Mouse (Mus musculus): ENCODE data around the gene Noc3l.

Noc3l gene

DNA sequence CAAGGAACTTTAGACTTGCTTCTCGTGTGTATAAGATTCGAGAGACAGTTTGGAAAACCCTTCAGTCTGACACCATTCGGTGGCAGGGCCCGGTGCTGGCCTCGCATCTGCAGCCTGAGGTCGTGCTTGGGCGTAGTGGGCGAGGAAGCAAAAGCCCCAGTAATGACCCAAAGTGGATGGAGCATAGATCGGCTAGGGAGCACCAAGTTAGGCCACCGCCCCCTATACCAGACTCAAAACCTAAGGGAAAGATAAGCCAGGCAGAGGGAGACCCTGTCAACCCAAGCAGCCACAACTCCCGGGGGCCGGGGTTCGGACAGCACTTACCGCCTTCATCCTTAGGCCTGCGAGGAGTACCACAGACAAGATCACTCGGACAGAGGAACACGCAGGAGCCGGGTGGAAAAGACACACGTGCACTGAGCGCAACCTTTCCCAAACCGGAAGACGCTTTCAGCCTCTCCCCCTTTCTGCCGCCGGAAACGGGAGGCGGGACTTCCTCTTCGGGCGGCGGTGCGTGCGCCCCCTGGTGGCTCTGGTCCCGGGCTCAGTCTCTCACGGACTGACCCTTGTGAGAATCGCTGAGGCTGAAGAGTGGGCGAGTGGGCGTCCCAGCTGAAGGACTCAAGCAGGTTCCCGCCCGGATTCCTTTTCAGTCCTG lies at the start of gene Noc3l:
Noc3l (minus strand) TSS at position 472 of the 661 bp plus-strand sequence.
- peak; percentile 94 for DNase-seq (ENCODE audit: low read depth, low spot score)

DNA sequence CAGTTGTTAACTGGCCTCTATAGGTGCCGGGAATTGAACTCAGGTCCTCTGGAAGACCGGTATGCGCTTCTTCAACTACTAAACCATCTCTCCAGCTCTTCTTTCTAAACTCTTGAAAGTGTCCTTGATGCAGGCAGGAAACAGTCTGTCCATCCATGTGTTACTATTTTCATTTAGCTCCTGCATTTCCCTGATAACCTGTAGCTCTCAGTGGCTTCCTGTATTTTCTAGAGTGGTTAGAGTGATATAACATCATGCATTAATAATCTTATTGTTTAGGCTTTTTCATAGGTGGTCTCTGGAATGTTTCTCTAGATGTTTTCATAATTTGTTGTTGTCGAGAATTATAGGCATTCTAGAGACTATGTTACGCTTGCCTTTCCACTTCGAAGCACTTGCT lies 43.5 kb upstream of the Noc3l start:
- DNase-seq (ENCODE audit: low read depth, low spot score): no peak

DNA sequence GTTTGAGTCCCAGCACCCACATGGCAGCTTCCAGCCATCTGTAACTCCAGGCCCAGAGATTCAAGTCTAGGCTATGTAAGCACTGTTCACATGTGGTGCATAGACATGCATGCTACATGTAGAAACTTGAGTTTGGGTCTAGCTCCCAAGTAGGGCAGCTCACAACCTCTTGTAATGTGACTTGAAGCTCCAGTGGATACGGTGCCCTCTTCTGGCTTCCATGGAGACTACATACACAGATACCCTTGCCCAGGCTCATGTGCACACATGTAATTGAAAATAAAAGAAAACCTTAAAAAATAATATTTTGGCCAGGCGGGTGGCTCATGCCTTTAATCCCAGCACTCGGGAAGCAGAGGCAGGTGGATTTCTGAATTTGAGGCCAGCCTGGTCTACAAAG lies 39.2 kb upstream of the Noc3l start:
- DNase-seq (ENCODE audit: low read depth, low spot score): no peak

DNA sequence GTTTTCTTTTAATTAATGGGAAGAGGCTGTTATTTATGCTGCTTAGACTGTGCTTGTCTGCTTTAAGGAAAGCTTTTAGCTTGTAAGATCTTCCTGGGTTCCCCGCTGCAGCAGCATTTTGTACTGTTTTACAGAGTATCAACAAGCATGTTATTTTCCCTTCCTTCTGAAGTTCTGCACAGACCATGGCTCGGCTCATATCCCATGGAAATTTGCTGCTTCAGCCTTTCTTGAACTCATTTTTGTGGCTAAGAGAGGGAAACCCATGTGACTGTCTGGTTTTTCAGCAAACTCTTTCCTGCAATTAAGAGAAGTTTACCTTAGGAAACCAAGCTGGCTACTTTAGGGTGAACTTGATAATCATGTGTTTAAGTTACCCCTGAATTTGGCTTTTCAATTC lies 27.3 kb upstream of the Noc3l start:
- no peak for DNase-seq (ENCODE audit: low read depth, low spot score)

DNA sequence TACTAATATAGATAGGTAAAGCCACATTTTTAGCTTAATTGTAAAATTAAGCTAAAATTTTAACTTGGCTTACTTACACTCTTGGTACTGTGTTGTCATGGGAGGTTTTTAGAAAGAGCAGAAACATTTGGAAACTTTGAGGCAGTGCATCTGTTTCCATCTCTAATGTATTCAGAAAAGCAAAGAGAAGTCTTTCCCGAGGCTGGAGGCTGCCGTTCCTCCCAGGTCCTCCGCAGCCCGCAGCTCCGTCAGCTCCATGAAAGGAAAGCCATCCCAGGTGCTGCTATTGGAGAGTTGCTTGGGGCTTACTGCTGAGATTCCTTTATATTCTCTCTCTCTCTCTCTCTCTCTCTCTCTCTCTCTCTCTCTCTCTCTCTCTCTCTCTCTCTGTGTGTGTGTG lies 25.8 kb upstream of the Noc3l start:
- no peak for DNase-seq (ENCODE audit: low read depth, low spot score)

DNA sequence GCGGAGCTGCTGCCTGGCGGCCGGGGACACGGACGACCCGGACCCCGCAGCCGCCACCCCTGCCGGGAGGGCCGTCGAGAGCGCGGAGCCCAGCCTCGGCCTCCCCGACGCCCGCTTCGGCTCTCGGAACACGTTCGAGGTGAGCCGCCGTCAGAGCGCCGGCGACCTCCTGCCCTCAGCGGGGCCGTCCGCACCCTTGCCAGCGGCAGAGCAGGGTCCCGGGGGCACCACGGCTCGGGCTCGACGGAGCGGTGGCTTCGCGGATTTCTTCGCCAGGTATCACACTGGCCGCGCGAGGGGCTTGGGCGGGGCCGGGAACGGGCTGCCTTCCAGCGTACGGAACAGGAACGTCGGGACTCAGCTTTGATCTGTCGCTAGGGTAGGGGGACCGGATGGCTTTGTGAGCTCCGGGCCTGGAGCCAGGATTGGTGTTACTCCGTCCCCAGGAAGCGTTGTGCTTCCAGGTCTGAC lies 18.2 kb upstream of the Noc3l start:
- DNase-seq (ENCODE audit: low read depth, low spot score): no peak

DNA sequence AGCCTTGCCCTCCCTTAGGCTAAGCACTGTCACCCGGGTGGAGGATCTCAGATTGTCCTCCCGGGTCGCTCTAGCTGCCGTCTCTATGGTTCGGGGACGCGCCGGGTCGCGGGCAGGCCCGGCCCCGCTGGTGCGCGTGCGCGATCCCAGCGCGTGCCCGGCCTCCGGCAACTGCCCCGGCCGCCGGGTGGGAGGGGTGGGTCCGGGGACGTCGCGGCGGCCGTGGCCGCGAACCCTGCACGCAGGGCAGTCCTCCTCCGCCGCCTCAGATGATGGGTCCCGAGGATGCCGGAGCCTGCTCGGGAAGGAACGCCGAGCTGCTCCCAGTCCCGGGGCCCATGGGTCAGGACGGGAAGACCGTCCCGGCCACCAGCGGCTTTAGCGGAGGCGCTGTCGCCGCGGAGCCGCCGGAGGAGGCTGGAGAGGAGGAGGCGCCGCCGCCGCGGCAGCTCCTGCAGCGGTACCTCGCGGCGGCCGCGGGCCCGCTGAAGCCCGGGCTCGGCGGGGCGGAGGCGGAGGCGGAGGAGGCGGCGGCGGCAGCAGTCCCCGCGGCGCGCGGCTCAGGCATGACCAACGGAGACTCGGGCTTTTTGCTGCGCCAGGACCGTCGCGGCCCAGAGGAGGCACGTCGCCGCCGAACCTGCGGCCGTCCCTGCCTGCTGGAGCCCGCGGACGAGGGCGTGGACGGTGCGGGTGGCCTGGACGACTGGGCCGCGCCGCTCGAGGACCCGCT lies 17.6 kb upstream of the Noc3l start, which contains the start of gene Tbc1d12:
Tbc1d12 (plus strand) TSS at position 142 of the 733 bp plus-strand sequence.
- peak; percentile 92 for DNase-seq (ENCODE audit: low read depth, low spot score)

DNA sequence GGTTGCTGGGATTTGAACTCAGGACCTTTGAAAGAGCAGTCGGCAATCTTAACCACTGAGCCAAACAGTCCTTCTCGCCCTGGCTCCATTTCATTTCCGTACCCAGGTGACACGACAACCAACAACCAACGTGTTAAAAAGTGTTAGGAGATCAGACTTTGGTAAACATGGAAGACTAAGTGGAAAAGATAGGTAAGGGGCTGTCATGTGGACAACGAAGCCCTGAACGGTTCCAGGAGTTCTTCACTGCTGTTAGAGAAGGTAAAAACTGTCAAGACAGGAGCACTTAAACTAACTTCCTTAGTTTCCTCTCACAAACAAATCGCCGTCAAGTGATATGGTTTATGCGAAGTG lies 17.0 kb upstream of the Noc3l start:
- DNase-seq (ENCODE audit: low read depth, low spot score): no peak

DNA sequence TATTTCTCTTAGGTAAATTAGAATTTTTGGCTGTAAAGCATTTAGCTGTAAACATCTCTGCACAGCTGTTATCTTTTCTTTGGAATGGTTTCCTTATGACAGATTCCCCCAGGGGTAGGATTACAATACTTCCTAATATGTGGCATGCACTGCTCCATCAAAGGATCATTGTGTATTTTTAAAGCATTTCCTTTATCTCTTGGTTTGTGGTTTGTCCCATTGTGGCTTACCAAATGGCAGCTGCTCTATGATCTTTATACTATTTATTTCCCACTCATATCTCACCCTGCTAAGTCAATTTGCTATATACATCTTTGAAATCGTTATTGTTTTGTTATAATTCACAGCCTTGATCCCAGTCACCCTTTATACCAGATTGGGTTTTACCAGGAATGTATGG lies 14.2 kb upstream of the Noc3l start:
- no peak for DNase-seq (ENCODE audit: low read depth, low spot score)

DNA sequence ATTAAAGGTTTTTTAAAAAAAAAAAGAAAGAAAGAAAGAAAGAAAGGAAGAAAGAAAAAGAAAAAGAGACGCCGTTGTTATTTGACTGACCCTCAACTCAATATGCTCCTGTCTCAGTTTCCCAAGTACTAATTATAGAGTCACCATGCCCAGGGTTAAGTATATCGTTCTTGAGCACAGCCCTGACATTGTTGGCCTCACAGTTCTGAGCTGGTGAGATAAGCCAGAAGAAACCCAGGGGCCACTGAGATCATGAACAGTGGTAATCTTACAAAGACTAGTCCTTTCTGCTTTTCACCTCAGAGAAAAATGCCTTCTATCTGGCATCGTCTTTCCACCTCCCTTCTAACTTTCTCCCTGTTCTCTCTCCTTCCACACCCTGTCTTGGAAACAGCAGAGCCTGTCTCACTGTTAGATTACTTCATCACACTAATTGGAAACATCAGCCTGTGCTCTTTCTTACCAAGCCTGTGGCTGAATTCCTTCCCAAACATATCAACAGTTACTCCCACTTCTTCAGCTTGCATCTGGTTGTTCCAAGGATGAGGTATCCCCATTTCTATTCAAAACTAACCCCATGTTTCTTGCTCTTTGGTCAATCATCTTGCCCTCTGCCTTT lies 1.3 kb upstream of the Noc3l start:
- no peak for DNase-seq (ENCODE audit: low read depth, low spot score)

DNA sequence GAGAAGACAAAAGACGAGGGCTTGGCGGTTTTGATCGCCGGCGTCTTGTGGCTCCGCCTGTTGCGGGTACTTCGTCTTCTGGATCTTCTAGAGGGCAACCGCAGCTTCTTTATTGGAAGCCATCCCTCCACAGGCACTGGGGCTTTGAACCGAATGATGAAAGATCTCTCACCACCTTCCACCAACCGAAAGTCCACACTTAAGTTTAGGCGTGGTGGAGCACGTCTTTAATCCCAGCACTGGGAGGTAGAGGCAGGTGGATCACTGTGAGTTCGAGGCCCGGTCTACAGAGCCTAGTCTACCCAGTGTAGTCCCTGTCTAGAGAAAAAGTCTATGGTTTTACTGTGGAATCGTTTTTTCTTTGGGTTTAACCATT lies 378 bp upstream of the Noc3l start:
- DNase-seq (ENCODE audit: low read depth, low spot score): no peak

DNA sequence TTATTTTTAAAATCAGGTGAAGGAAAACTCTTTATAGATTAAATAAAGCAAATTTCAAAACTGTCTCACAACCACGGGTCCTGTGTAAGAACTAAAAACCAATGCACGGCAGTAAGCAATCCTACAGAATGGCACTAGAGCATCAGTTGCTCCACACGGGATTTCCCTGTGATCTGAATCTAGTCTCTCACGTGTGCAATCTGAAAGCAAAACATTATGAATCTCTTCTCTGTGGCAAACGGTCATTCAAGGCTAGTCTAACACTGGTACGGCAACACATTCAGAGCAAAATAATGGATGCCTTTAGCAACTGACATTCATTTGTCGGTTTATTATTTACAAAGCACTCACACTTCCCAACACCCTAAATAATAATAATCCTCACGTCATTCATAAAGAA lies 846 bp downstream of the Noc3l start:
- no peak for DNase-seq (ENCODE audit: low read depth, low spot score)

DNA sequence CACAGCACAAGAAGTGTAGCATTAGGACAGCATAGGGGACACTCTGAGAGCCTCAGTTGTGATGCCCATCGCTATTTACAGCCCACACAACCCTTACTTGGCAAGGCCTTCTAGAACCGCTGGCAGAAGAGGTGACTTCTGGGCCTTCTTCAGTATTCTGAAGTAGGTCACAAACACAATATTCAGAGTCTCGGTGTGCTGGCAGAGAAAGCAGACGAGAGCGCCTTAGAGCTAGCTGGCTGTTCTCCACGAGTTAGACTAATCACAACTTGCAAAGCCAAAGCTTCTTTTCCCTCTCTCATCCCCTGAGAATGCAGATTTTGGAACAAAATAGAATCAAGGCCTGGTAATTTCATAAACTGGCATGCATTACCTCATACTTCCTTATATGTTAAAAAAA lies 20.2 kb downstream of the Noc3l start:
- no peak for DNase-seq (ENCODE audit: low read depth, low spot score)

DNA sequence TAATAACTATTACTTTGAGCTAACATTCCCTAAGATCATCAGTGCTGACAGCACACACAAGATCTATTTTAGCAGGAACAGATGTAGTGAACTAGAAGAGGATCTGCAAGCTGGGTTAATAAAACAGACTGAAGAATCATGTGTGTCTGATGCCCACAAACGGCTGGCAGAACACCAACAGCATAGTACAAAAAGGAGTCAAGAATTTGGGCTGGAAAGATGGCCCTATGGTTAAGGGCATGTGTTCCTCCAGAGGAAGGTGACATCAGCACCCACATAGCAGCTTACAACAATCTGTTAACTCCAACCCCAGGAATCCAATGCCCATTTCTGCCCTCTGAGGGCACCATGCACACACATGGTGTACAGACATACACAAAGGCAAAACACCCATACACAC lies 20.7 kb downstream of the Noc3l start:
- no peak for DNase-seq (ENCODE audit: low read depth, low spot score)

DNA sequence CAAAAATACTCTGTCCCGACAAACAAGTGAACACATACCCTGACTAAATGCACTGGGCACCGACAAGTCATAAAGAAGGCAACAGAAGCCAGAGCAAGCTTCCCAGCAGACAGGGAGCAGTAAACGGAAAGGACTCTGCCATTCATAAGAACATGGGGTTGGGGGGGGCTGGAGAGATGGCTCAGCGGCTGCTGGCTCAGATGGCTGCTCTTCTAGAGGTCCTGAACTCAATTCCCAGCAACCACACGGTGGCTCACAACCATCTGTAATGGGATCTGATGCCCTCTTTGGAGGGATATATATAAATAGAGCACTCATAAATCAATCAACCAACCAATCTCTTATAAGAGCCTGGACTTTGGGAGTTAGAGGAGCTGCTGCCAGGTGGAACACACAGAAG lies 22.5 kb downstream of the Noc3l start:
- DNase-seq (ENCODE audit: low read depth, low spot score): no peak

DNA sequence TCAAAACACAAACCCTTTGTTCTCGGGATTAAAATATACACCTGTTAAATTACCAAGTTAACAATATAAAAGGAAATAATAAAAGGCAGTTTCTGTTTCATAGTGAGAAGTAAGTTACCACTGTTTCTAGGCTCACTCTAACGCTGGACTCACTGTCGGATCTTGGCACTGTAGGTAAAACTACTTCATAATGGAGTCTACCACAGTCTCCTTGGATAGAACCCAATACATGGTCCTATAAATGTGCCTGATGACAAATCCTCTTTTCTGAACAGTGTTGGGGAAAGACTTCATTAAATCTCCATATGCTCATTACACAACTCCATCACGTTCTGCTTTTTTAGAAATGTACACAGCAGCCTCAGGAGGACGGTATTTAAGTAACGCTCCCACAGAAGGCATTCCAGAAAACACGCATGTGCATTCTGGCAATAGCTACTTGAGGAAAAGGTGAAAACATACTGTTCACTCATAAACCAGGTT lies 25.4 kb downstream of the Noc3l start:
- DNase-seq (ENCODE audit: low read depth, low spot score): no peak

DNA sequence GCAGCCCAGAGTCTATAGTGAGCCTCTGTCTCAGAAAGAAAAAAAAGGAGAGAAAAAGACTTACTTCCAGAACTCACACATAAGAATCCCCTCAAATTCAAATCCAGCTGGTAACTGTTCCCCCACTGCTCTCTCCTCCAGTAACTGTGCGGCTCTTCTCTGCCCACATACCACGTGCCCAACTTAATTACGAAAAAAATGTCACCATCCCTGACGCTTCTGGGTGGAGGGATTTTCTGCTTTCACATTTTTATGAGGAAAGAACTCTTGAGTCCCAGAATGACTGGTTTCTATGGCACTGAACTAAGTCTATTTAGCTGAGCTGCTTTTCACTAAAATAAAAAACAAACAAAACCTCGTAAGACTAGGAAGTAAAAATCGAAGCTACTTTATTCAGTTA lies 31.3 kb downstream of the Noc3l start:
- DNase-seq (ENCODE audit: low read depth, low spot score): no peak

DNA sequence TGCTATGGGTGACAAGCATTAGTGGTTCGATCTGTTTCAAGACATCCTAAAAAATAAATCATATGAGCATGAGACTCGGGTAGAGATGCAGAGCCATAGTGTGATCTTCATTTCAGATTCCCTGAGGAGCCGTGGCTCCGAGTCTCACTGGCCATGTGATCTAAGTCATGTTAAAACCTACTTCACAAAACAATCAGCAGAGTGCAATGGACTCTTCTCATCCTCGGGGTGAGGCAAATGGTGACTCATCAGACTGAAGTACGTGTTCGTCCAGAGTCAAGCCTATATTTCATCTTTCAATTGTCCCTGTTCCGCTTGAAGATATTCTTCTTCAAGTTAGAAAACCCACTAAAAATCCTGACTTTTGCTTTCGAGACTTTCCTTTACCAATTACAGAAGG lies 35.5 kb downstream of the Noc3l start:
- DNase-seq (ENCODE audit: low read depth, low spot score): no peak

DNA sequence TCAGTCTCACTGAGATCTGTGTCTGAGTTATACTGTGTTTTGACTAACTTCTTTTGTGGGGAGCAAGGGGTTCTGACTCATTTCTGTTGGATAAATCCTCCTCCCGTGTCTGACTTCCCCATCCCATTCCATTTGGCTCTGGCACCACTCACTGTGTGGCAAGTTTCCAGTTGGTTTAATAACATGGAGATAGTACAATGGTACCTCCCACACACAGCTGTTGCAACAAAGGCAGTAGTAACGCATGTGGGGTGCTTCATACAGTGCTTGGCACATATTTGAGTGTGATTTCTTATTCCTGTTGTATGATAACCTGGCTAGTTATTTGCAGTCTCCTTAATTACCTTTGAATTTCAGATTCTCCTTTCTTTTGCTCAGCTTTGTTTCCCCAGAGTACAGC lies 40.2 kb downstream of the Noc3l start:
- no peak for DNase-seq (ENCODE audit: low read depth, low spot score)

DNA sequence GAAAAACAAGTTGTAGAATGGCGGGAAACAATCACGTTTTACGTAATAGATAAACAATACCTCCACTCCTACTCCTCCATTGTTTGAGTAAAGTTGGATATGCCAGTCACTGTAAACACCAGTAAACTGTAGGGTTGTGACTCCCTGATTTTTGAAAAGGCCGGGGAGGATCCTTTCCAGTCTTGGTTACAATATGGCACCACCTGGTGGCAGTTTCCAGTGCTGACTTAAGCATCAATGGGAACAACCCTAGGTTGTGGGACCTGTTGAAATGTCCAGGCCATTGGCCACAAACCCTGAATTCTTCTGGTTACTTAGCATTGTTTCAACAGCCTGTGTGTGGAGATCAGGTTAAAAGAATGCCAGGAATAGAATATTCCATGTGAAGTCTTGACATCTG lies 43.5 kb downstream of the Noc3l start:
- DNase-seq (ENCODE audit: low read depth, low spot score): peak; percentile 23

DNA sequence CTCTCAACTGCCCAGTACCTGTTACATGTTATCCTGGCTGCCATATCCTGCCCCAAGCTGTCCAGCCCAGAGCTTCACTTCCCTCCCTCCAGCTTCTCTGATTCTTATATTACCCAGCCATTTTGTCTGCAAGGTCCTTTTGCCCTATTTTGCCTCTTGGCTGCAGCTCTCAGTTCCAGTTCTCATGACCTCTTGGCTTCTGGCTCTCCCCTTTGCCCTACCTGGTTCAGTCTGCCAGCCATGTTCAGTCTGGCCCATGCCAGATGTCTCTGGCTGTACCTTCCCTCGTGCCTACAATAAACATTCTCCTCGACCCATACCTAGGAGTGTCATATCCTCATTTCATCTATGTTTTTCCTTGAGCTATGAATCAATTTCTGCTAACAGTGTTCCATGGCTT lies 52.7 kb downstream of the Noc3l start:
- DNase-seq (ENCODE audit: low read depth, low spot score): no peak

DNA sequence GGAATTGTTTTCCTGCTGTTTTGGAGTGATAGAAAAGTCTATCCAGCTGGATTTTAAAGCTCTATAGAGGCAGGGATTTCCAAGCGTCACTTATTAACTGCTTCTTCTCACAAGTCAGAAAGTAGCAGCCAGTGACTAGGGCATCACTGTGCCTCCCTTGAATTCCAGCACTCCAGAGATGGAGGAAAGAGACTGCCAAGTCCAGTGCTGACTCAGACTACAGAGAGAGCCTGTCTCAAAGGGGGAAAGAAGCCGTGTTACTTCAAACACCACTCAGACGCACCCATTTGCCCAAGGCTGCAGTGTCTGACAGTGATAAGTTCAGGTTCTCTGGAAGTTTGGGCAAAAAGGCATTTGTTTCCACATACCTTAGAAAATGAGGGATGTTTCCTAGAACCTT lies 58.6 kb downstream of the Noc3l start:
- DNase-seq (ENCODE audit: low read depth, low spot score): no peak

Measured in CD4-positive, CD25-positive, alpha-beta regulatory T cell, adult 2 months (primary cell).